Mouse (Mus musculus): ENCODE measurements around the gene Gm4302. TPM values are rescaled to one million over a fixed set of nuclear protein-coding genes. Genes with fewer than 3 reads are reported as not detected.

Gm4302 gene
- not detected in 2 replicates for total RNA-seq (2023)

DNA sequence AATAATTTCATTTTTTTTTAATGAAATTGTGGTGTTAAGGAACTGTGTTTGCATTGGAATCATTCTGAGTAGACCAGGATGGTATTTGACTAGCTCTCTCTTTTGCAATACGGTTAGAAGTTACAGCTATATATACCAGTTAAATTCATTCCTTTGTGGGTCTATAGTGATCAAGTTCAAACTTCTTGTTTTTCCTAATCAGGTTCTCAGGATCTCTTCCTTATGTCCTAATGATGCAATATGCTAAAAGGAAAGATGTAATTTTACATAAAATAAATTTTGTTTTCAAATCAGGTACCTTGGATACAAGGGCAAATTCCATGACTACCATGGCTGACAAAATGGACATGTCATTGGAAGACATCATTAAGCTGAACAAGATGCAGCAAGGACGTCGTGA, at the start of gene Gm4302:
Gene Gm4302 (plus strand): TSS at position 301 of the 400 bp plus-strand sequence.

DNA sequence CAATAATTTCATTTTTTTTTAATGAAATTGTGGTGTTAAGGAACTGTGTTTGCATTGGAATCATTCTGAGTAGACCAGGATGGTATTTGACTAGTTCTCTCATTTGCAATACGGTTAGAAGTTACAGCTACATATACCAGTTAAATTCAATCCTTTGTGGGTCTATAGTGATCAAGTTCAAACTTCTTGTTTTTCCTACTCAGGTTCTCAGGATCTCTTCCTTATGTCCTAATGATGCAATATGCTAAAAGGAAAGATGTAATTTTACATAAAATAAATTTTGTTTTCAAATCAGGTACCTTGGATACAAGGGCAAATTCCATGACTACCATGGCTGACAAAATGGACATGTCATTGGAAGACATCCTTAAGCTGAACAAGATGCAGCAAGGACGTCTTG, 5.3 kb upstream of the Gm4302 start, which contains the start of gene Gm4301:
Gene Gm4301 (plus strand): TSS at position 301 of the 400 bp plus-strand sequence.

DNA sequence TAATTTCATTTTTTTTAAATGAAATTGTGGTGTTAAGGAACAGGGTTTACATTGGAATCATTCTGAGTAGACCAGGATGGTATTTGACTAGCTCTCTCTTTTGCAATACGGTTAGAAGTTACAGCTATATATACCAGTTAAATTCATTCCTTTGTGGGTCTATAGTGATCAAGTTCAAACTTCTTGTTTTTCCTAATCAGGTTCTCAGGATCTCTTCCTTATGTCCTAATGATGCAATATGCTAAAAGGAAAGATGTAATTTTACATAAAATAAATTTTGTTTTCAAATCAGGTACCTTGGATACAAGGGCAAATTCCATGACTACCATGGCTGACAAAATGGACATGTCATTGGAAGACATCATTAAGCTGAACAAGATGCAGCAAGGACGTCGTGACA, 5.0 kb downstream of the Gm4302 start, which contains the start of gene Gm4303:
Gene Gm4303 (plus strand): TSS at position 301 of the 400 bp plus-strand sequence.

DNA sequence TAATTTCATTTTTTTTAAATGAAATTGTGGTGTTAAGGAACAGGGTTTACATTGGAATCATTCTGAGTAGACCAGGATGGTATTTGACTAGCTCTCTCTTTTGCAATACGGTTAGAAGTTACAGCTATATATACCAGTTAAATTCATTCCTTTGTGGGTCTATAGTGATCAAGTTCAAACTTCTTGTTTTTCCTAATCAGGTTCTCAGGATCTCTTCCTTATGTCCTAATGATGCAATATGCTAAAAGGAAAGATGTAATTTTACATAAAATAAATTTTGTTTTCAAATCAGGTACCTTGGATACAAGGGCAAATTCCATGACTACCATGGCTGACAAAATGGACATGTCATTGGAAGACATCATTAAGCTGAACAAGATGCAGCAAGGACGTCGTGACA, 10.2 kb downstream of the Gm4302 start, which contains the start of gene Gm4305:
Gene Gm4305 (plus strand): TSS at position 301 of the 400 bp plus-strand sequence.

GRCm38 (mm10) chr10:100361038-100361437, 20.4 kb downstream of the Gm4302 start, which contains the start of gene Gm4307:
Gene Gm4307 (plus strand): TSS chr10:100361338.

GRCm38 (mm10) chr10:100382460-100382859, 41.8 kb downstream of the Gm4302 start, which contains the start of gene Gm4312:
Gene Gm4312 (minus strand): TSS chr10:100382560.

Other genes with a start within 250 kb of the Gm4302 start
- not detected in 2 replicates for gene Gm4301, start 5.2 kb upstream of the Gm4302 start, total RNA-seq (2023)
- gene Gm4303, start 5.1 kb downstream of the Gm4302 start, total RNA-seq (2023): not detected in 2 replicates
- gene Gm4305, start 10.3 kb downstream of the Gm4302 start, total RNA-seq (2023): not detected in 2 replicates
- not detected in 2 replicates for gene Gm4307, start 20.5 kb downstream of the Gm4302 start, total RNA-seq (2023)
- gene Gm4312, start 41.7 kb downstream of the Gm4302 start, total RNA-seq (2023): not detected in 2 replicates
- 3.3 and 4.1 TPM in 2 replicates for gene Tmtc3, start 146.5 kb downstream of the Gm4302 start, total RNA-seq (2023)
- gene Cep290, start 146.7 kb downstream of the Gm4302 start, total RNA-seq (2023): 2.4 and 2.8 TPM in 2 replicates
- 1.5 and 1.8 TPM in 2 replicates for gene 4930430F08Rik, start 249.6 kb downstream of the Gm4302 start, total RNA-seq (2023)
- not detected in 2 replicates for gene 1700017N19Rik, start 249.6 kb downstream of the Gm4302 start, total RNA-seq (2023)